Mouse (Mus musculus) lung, postnatal 0 days (tissue): ENCODE measurements around the gene Bace1. TPM values are rescaled to one million over a fixed set of nuclear protein-coding genes. Genes with fewer than 3 reads are reported as not detected.
A peak's percentile ranks its signal among the peaks of the same experiment; 100 is the strongest.

Experiments
- ATAC-seq: fragments of 200-750 bp; cut with Nextera tagmentation; 2 replicates; pipeline ENCODE4 v1.8.0; 2017; ENCODE audit warnings: moderate library complexity
- DNase-seq: peaks from one replicate; pipeline ENCODE4 v3.0.0-alpha.2; 2016; ENCODE audit warnings: low spot score
- H3K27ac ChIP-seq: fragments of 300-500 bp; sonication (generic); 2 replicates; pipeline ENCODE4 v1.5.1; 2014; ENCODE audit warnings: antibody characterized with exemption, mild to moderate bottlenecking, low read length, mixed read lengths
- H3K27me3 ChIP-seq: fragments of 300-500 bp; sonication (generic); replicated peaks from 2 replicates; pipeline ENCODE4 v1.6.1; 2014; ENCODE audit warnings: low read length, mixed read lengths; ENCODE audit not compliant: insufficient read depth
- H3K36me3 ChIP-seq: fragments of 300-500 bp; sonication (generic); 2 replicates; pipeline ENCODE4 v1.6.1; 2014; ENCODE audit warnings: low read length, mixed read lengths; ENCODE audit not compliant: insufficient read depth
- H3K4me1 ChIP-seq: fragments of 300-500 bp; sonication (generic); 2 replicates; pipeline ENCODE4 v1.6.1; 2014; ENCODE audit warnings: antibody characterized with exemption, low read depth, low read length, mixed read lengths; ENCODE audit not compliant: insufficient read depth
- H3K4me2 ChIP-seq: fragments of 300-500 bp; sonication (generic); replicated peaks from 2 replicates; pipeline ENCODE4 v1.6.1; 2014; ENCODE audit warnings: low read depth, mild to moderate bottlenecking, low read length, moderate library complexity, mixed read lengths
- H3K4me3 ChIP-seq: fragments of 300-500 bp; sonication (generic); 2 replicates; pipeline ENCODE4 v1.5.1; 2014; ENCODE audit warnings: low read depth, low read length
- H3K9ac ChIP-seq: fragments of 300-500 bp; sonication (generic); replicated peaks from 2 replicates; pipeline ENCODE4 v1.6.1; 2014; ENCODE audit warnings: low read depth, mild to moderate bottlenecking
- H3K9me3 ChIP-seq: fragments of 300-500 bp; sonication (generic); 2 replicates; pipeline ENCODE4 v1.6.1; 2016; ENCODE audit warnings: low read length, mixed read lengths
- CTCF ChIP-seq: IDR thresholded peaks from 2 replicates; pipeline ENCODE4 v1.5.1; 2016; ENCODE audit warnings: antibody characterized with exemption, mild to moderate bottlenecking
- EP300 ChIP-seq: IDR thresholded peaks from 2 replicates; pipeline ENCODE4 v1.6.1; 2016; ENCODE audit warnings: antibody characterized with exemption, mild to moderate bottlenecking, control low read depth
- WGBS: fragments of 180-500 bp; shearing (Covaris S2); extraction: QIAGEN DNeasy Blood & Tissue Kit; methylation state at CpG from one replicate; pipeline ENCODE4 v1.1.7; 2014; 5-methylcytosine and 5-hydroxymethylcytosine counted together
- polyA plus RNA-seq: library from polyadenylated mRNA; unstranded; fragments of >200 nt; fragmentation: Nextera tagmentation; extraction: Ambion mirVana; gene quantifications from 2 replicates; pipeline ENCODE4 v1.2.1, GENCODE M21; 2015

Bace1 gene
- polyA plus RNA-seq, 1 experiment from 2014 or later: 16.6 TPM

DNA sequence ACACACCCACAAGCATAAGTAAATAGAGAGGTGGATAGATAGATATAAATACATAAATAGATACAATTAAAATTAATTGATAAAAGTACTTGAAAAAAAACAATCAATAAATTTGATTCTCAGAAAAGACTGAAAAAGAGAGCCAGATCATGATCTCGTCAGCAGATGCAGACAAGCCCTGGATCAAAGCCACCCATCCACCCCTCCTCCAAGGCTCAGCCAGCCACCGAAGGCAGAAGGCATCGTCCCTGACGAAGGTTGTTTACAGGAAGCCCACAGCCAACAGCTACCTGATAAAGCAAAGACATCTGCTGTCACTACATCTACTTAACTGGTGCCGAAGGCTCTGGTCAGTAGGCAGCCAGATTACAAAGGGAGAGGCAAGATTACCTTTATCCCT lies 26.4 kb upstream of the Bace1 start:
- 46% methylated on average over 5 of the region's 5 CpGs for WGBS

DNA sequence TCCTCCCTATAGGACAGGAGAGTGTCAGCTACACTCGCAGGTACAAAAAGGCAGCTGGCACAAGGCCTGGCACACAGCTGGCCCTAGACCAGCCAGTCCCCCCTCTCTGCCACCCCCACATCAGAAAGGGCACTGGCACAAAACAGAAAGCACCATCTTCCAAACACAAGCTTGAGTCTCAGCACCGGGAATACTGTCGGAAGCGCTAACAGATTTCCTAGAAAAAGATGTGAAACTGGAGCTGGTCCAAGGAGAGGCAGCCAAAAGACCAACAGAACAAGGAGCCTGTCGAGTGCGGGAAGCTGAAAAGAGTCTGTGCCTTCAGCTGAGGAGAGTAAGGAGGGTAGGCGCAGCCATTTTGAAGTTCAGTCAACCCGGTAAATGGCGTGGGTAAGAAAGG lies 23.3 kb upstream of the Bace1 start:
- Histone ChIP-seq H3K27me3 (no peaks in the 10 kb centered on the region), H3K4me2 (0 out of 2 replicates have a peak overlapping the region, but pooled peaks have one; percentile 8), H3K9ac (no peak overlapping the region), H3K36me3 (no peaks in the 10 kb centered on the region), H3K4me3 (no peak overlapping the region), H3K4me1 (no peaks in the 10 kb centered on the region), H3K9me3 (no peaks in the 10 kb centered on the region), H3K27ac (peak overlapping the region; percentile 78)
- TF ChIP-seq CTCF (no peak), EP300 (no peak)
- peak; percentile 58 for DNase-seq
- WGBS: 36% methylated on average over 9 of the region's 9 CpGs
- ATAC-seq: peak; percentile 60

More for the DNA sequence above, 26.4 kb upstream of the Bace1 start:
- no peak for TF ChIP-seq CTCF
- TF ChIP-seq EP300: no peak
- H3K36me3 ChIP-seq: no peaks in the 10 kb centered on the region
- H3K4me1 ChIP-seq: no peaks in the 10 kb centered on the region
- H3K27ac ChIP-seq: no peak overlapping the region
- ATAC-seq (no peak), DNase-seq (no peak)
- no peak overlapping the region for H3K4me3 ChIP-seq
- H3K27me3 ChIP-seq: no peaks in the 10 kb centered on the region
- H3K9me3 ChIP-seq: no peaks in the 10 kb centered on the region
- H3K4me2 ChIP-seq: no peak overlapping the region
- H3K9ac ChIP-seq: no peak overlapping the region

DNA sequence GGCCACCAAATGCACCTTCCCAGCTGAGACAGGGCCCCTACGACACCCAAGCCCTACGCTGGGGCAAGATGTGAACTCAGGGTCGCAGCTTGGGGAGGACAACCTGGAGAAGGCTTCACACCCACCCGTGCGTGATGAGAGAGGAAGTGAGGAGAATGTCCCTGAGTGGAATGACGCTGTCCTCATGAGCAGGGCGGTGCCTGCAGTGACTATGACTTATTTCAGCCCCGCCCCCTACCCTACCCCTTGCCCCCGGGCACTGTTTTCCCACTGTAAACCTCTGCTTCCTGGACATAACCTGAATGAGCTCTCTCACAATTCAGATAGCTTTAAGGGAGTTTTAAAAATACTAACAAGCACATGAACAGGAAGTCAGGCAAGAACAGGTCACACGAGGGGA lies 22.9 kb upstream of the Bace1 start:
- ATAC-seq (peak; percentile 93), DNase-seq (peak; percentile 75)
- peak overlapping the region; percentile 78 for H3K27ac ChIP-seq
- H3K9me3 ChIP-seq: no peaks in the 10 kb centered on the region
- 53% methylated on average over 10 of the region's 10 CpGs for WGBS
- 0 out of 2 replicates have a peak overlapping the region, but pooled peaks have one; percentile 8 for H3K4me2 ChIP-seq
- no peaks in the 10 kb centered on the region for H3K27me3 ChIP-seq
- H3K36me3 ChIP-seq: no peaks in the 10 kb centered on the region
- 0 out of 2 replicates have a peak, but pooled peaks have one; percentile 10 for TF ChIP-seq EP300
- TF ChIP-seq CTCF: no peak
- no peak overlapping the region for H3K9ac ChIP-seq
- H3K4me3 ChIP-seq: no peak overlapping the region
- no peaks in the 10 kb centered on the region for H3K4me1 ChIP-seq

DNA sequence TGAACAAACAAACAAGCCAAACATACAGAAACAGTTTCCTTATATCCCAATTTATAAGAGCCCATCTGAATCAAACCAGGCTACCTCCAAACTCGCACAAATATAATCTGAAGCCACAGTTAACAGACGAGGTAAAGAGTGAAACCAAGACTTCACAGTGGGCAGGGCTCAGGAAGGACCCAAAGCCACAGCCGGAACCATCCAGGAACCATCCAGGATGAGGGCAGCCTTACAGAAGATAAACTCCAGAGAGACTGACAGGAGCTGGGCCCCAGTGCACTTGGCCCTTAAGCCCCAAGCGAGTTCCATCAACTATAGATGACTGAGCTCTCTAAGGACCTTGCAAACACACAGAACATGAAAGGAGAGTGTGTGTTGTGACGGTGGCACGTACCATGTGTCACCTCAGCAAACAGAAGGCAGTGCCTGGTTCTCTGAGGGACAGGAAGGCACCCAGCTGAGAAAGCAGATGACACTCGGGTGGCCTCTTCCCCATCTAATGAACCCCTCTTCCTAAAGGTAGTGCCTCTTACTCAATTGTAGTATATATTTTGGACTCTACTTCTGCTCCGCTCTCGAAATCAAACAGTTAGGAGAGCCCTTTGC lies 19.9 kb upstream of the Bace1 start:
- TF ChIP-seq EP300 (no peak), CTCF (no peak)
- WGBS: 72% methylated on average over 9 of the region's 9 CpGs
- Histone ChIP-seq H3K27ac (no peak overlapping the region), H3K36me3 (no peaks in the 10 kb centered on the region), H3K4me1 (no peaks in the 10 kb centered on the region), H3K27me3 (no peaks in the 10 kb centered on the region), H3K9ac (no peak overlapping the region), H3K9me3 (no peaks in the 10 kb centered on the region), H3K4me2 (no peak overlapping the region), H3K4me3 (no peak overlapping the region)
- DNase-seq (no peak), ATAC-seq (no peak)

DNA sequence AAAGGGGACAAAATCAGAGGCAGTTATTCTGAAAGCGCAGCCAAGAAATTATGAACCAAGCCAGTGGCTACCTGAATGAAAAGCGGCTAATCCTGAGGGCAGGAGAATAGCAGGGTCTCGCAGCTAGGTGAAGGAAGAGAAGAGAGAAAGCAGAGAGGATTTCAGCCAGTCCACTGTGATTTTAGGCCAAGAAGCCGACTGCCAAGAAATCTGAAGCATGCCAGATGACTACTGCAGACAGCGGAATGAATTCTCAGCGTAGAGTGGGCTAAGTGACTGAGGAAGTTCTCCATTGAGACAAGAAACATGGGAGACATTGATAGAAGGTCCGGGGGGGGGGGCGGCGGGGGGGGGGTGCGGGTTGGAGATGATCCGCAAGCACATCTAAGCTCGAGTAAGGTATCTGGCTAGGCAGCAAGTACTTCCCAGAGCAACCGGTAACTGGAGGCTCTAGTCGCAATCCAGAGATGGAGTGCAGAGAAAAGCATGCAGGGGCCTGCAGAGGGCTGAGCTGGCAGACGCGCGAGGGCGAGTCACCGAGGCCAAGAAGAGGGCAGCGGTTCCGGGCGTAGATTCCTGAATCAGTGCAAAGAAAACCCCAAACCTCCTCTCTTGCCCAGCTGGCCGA lies 10.6 kb upstream of the Bace1 start:
- WGBS: 6% methylated on average over 20 of the region's 23 CpGs
- ATAC-seq (peak; percentile 42), DNase-seq (peak; percentile 43)
- peak overlapping the region; percentile 48 for H3K9ac ChIP-seq
- 0 out of 2 replicates have a peak, but pooled peaks cover 5% of the 10 kb centered on the region for H3K4me1 ChIP-seq
- H3K27ac ChIP-seq: peak overlapping the region; percentile 68
- TF ChIP-seq EP300: no peak
- TF ChIP-seq CTCF: peak; percentile 10; the same call in 1 of the 2 replicates
- H3K36me3 ChIP-seq: no peaks in the 10 kb centered on the region
- peak overlapping the region; percentile 81 for H3K4me3 ChIP-seq
- H3K9me3 ChIP-seq: 0 out of 2 replicates have a peak, but pooled peaks cover 3% of the 10 kb centered on the region
- no peaks in the 10 kb centered on the region for H3K27me3 ChIP-seq
- H3K4me2 ChIP-seq: peak overlapping the region; percentile 92

DNA sequence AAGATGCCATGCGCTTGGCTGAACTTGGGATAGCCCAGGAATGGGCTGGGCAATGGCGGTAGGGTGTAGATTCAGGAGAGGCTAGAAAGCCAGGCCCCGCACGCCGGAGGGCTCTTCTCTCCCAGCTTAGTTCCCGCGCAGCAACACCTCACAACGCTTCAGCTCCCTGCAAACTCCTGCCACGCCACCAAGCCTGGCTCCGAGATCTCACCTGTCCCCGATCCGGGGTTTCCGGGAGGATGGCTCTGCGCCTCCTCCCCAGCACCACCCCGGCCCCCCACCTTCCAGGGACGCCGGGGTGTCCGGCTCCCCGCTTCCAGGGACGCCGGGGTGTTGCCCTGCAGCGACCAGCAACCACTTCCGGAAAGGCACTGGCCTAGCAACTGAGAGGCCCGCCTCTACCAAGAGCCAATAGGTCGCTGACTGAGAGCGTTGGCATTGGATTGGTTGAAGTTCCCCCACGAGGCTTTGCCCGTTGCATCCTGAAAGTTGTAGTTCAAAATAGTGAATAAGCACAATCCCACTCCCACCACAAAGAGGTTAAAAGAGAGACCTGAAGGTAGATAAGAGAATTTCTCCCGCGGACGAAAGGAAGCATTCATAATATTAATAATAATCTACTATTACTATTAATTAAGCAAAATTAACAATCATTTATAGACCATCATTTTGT lies 10.0 kb upstream of the Bace1 start, which contains the start of gene Cep164:
Gene Cep164, minus strand, starts transcription at position 401 of the 673 bp plus-strand sequence.
- no peaks in the 10 kb centered on the region for H3K36me3 ChIP-seq
- no peaks in the 10 kb centered on the region for H3K27me3 ChIP-seq
- H3K4me1 ChIP-seq: 0 out of 2 replicates have a peak, but pooled peaks cover 5% of the 10 kb centered on the region
- peak within 1 kb of the TSS; percentile 92 for H3K4me2 ChIP-seq
- WGBS: under 1% methylated on average over 31 of the region's 31 CpGs
- peak within 1 kb of the TSS; percentile 68 for H3K27ac ChIP-seq
- ATAC-seq: peak; percentile 99
- H3K4me3 ChIP-seq: peak within 1 kb of the TSS; percentile 81
- TF ChIP-seq CTCF (no peak), EP300 (no peak)
- peak within 1 kb of the TSS; percentile 48 for H3K9ac ChIP-seq
- peak; percentile 97 for DNase-seq
- 0 out of 2 replicates have a peak, but pooled peaks cover 3% of the 10 kb centered on the region for H3K9me3 ChIP-seq
